Mouse (Mus musculus): ENCODE data around the gene Rapgef1. TPM values are rescaled to one million over a fixed set of nuclear protein-coding genes. Genes with fewer than 3 reads are reported as not detected.

The Rapgef1 gene
- polyA plus RNA-seq, 1 experiment from 2014 or later: 15.1 TPM

Other genes with a start within 250 kb of the Rapgef1 start
- 0.82 and 1.1 TPM in 2 replicates for gene Gm13420, start 132.0 kb downstream of the Rapgef1 start, polyA plus RNA-seq (2014; fragmentation: Nextera tagmentation; extraction: Ambion mirVana)
- not detected in 2 replicates for gene Gm13547, start 139.6 kb downstream of the Rapgef1 start, polyA plus RNA-seq (2014; fragmentation: Nextera tagmentation; extraction: Ambion mirVana)
- 48.3 and 50.0 TPM in 2 replicates for gene Coq4, start 167.8 kb downstream of the Rapgef1 start, polyA plus RNA-seq (2014; fragmentation: Nextera tagmentation; extraction: Ambion mirVana)
- gene Trub2, start 168.8 kb downstream of the Rapgef1 start, polyA plus RNA-seq (2014; fragmentation: Nextera tagmentation; extraction: Ambion mirVana): 33.3 and 34.6 TPM in 2 replicates
- 16.0 and 16.2 TPM in 2 replicates for gene Slc27a4, start 182.9 kb downstream of the Rapgef1 start, polyA plus RNA-seq (2014; fragmentation: Nextera tagmentation; extraction: Ambion mirVana)
- gene Urm1, start 200.4 kb downstream of the Rapgef1 start, polyA plus RNA-seq (2014; fragmentation: Nextera tagmentation; extraction: Ambion mirVana): 26.7 and 26.9 TPM in 2 replicates
- 20.2 and 22.4 TPM in 2 replicates for gene Cercam, start 249.4 kb downstream of the Rapgef1 start, polyA plus RNA-seq (2014; fragmentation: Nextera tagmentation; extraction: Ambion mirVana)

Data from intestine, embryonic 14.5 days (tissue).